Mouse (Mus musculus): ENCODE results near the gene Ube2h. TPM values are rescaled to one million over a fixed set of nuclear protein-coding genes. Genes with fewer than 3 reads are reported as not detected.
A peak's percentile ranks its signal among the peaks of the same experiment; 100 is the strongest.

Gene Ube2h
- polyA plus RNA-seq, 1 experiment from 2014 or later, result 60.5 TPM

MicroRNA genes within 50 kb of the gene (microRNA counts, 519-probe panel; counts per million panel counts)
- microRNA mmu-miR-182 (2,176 counts per million, percentile 28 among the panel's probes with 10 or more counts), microRNA mmu-miR-183 (3,505 counts per million, percentile 69 among the panel's probes with 10 or more counts), microRNA mmu-miR-96 (3,994 counts per million, percentile 78 among the panel's probes with 10 or more counts)

Small RNAs within 50 kb of the gene (microRNA-seq; reads per million reads assigned to microRNA genes)
- gene Mir182, result 4,903 reads per million, percentile 88 among the genes with 10 or more reads in this experiment
- gene Mir183, result 3,388 reads per million, percentile 85 among the genes with 10 or more reads in this experiment
- gene Mir96, result 1,443 reads per million, percentile 75 among the genes with 10 or more reads in this experiment

Other genes starting within 250 kb of the Ube2h start
- gene Zc3hc1, start 86.5 kb upstream of the Ube2h start, polyA plus RNA-seq (2014; fragmentation: Nextera tagmentation; extraction: Ambion mirVana), result 50.7 and 54.5 TPM in 2 replicates
- gene Klhdc10, start 97.3 kb upstream of the Ube2h start, polyA plus RNA-seq (2014; fragmentation: Nextera tagmentation; extraction: Ambion mirVana), result 24.8 and 29.3 TPM in 2 replicates
- 39.8 and 45.0 TPM in 2 replicates for gene Tmem209, start 205.2 kb upstream of the Ube2h start, polyA plus RNA-seq (2014; fragmentation: Nextera tagmentation; extraction: Ambion mirVana)
- 0.52 TPM in 1 of 2 replicates, not detected in the other for gene Ssmem1, start 205.3 kb upstream of the Ube2h start, polyA plus RNA-seq (2014; fragmentation: Nextera tagmentation; extraction: Ambion mirVana)
- gene Cpa2, start 237.0 kb upstream of the Ube2h start, polyA plus RNA-seq (2014; fragmentation: Nextera tagmentation; extraction: Ambion mirVana), result 1.4 and 127 TPM in 2 replicates